Mouse (Mus musculus) heart, postnatal 36 days (tissue): ENCODE measurements around the gene Fbxo47. TPM values are rescaled to one million over a fixed set of nuclear protein-coding genes. Genes with fewer than 3 reads are reported as not detected.
A peak's percentile ranks its signal among the peaks of the same experiment; 100 is the strongest.
"Not testable (repeated sequence)": the region's sequence is repeated elsewhere in the genome, so short reads cannot be mapped to it uniquely, and the experiment has no call there.

ENCODE experiments used
- DNase-seq, 2 experiments: peaks; one replicate each; pipeline ENCODE4 v3.0.0; 2021 to 2022
- intact Hi-C: fragments of 180-260 bp; cut with DNase I; formaldehyde crosslinking; loops from one replicate; pipeline ENCODE4 v1.15.1; 2025
- total RNA-seq, 2 experiments: library from RNA; stranded (reverse); gene quantifications; 2 replicates each; pipeline ENCODE4 v1.2.3; 2021

Fbxo47 gene
- total RNA-seq, 2 experiments from 2014 or later: 0.35 to 0.69 TPM

DNA sequence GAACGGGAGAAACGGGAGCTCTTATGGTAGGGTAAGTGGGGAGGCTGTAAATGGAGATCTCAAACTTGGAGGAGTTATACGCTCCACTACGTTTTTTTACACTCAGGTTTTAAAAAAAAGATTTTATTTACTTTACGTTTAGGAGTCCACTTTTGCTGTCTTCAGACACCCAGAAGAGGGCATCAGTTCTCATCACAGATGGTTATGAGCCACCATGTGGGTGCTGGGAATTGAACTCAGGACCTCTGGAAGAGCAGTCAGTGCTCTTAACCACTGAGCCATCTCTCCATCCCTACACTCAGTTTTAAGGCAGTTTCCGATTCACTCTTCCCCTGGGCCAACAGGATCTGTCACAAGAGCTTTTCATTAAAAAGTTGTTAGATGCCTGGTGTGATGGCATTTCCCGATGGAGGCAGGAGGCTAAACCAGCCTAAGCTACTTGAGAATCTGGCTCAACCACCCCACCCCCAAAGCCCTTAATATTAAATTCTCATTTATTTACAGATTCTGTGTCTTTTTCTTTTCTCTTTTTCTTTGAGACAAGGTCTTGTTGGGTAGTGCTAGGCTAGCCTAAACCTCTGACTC lies 739 bp upstream of the Fbxo47 start:
- DNase-seq: no peak
- intact Hi-C loops: loop anchor here (1.0 to 5.0 kb wide), 3 partner anchors 42 to 91 kb away; partner anchors contain the start of genes B230217C12Rik and Lasp1

DNA sequence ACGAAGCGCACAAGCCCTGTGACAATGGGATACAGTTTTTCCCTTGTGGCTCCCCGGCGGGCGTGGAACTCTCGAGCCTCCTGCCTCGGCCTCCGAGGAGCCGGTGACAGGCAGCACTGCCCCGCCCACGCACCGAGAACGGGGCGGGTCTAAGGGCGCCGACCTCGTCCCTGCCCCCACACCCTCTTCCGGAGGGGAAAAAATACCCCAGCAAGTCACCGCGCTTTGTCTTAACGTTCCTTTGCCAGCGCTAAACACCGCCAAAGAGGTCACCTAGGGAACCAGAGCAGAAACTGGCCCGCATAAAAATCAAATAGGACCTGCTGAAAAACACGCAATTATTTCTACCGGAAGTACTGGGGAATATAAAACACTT lies 424 bp downstream of the Fbxo47 start:
- DNase-seq: peak; percentile 73 to 76
- intact Hi-C loops: loop anchor here (5.0 kb wide), 1 partner anchor 41 kb away; the partner anchor contains the start of gene B230217C12Rik

DNA sequence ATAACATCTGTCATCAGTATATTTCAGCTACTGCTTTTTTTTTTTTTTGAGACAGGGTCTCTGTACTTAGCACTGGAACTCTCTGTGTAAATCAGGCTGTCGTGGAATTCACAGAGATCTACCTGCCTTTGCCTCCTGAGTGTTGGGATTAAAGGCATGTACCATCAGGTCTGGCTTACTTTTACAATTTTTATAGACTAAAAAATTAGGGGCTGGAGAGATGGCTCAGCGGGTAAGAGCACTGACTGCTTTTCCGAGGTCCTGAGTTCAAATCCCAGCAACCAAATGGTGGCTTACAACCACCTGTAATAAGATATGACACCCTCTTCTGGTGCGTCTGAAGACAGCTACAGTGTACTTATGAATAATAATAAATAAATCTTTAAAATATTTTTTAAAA lies 3.6 kb downstream of the Fbxo47 start:
- intact Hi-C loops: loop anchor here (5.0 kb wide), 1 partner anchor 38 kb away; the partner anchor contains the start of gene B230217C12Rik
- DNase-seq: no peak

DNA sequence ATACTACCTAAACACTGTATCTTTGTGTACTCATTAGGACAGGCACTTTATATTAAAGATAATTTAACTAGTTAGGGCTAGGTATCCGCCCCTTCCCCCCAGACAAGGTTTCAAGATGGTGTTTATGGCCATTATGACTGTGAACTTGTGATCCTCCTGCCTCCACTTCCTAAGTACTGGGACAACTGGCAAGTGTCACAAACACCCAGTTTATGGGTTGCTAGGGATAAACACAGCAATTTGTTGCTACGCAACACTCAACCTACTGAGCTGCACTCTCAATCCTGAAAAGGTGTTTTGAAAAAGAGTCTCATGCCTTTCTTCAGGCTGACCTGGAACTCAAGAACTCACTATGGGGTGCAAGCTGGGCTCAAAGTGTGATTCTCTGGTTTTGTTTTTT lies 6.6 kb downstream of the Fbxo47 start:
- DNase-seq: no peak
- intact Hi-C loops: no loop called here

DNA sequence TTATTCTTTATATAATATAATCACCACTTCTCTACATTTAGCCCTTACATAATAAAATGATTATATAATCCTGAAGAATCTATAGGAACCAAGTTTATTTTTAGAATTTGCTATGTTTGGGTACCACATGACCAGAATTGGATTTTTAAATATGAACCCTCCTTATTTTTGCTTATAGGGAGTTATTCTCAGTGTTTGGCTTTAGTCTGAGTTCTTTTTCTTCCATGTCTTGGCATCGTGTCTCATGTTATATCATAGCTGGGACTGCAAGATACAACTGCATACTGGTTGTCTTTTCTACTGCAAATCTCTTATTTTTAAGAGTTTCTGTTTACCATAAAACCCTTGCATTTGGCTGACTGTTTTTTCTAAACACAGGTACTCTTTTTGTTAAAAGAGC lies 9.6 kb downstream of the Fbxo47 start:
- intact Hi-C loops: no loop called here
- no peak for DNase-seq

DNA sequence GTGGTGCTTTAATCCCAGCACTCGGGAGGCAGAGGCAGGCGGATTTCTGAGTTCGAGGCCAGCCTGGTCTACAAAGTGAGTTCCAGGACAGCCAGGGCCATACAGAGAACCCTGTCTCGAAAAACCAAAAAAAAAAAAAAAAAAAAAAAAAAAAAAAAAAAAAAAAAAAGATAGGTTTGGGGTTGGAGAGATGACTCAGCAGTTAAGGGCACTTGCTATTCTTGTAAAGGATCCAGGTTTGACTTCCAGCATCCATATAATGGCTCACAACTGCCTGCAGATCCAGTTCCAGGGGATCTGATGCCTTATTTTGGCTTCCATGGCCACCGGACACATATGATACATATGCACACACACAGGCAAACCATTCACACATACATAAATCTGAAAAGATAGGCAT lies 11.6 kb downstream of the Fbxo47 start:
- intact Hi-C loops, DNase-seq: not testable (repeated sequence)

DNA sequence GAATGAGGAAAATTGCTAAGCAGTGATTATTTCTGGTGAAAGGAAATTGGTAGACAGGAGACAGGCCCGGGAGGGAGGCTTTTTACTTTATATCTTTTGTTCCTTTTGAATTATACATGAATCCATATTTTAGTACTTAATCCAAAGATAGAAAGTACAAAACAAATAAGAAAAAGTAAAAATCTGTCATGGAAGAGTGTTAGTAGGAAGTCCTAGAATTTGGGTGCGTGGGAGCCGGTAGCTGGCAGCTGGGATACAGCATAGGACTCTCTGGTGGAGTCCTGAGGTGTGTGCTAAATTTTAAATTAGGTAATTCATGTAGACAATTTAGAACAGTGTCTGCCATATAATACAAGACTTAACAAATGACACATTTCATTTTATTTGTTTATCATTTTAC lies 16.4 kb downstream of the Fbxo47 start:
- intact Hi-C loops: no loop called here
- DNase-seq: no peak

DNA sequence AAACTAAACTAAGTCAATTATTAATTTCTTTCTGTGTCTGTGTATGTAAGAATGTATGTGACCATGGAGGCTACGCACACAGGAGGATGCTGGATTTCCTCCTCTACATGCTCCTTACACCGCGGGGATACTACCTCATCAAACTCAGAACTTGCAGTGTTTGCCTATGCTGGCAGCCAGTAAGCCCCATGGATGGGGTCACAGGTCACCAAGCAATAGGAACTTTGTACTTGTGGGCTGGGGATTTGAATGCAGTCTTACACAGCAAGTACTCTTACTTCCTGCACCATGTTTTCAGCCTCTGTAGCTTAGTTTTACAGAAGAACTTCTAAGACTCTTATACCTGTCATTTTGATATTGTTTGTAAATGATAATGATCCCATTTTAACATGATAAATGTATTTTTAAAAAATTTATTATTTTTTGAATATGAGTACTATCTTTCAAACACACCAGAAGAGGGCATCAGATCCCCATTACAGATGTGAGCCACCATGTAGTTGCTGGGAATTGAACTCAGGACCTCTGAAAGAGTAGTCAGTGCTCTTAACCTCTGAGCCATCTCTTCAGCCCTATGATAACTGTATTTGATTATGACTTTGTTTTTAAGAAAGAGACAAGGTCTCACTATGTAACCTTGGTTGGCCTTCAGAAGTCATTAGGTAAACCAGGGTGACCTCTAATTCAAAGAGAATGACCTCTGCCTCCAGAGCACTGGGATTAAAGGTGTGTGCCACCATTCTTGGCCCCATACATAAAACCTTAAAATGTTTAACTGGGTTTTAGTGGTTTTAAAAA lies 17.7 kb downstream of the Fbxo47 start:
- intact Hi-C loops: no loop called here
- DNase-seq: no peak

DNA sequence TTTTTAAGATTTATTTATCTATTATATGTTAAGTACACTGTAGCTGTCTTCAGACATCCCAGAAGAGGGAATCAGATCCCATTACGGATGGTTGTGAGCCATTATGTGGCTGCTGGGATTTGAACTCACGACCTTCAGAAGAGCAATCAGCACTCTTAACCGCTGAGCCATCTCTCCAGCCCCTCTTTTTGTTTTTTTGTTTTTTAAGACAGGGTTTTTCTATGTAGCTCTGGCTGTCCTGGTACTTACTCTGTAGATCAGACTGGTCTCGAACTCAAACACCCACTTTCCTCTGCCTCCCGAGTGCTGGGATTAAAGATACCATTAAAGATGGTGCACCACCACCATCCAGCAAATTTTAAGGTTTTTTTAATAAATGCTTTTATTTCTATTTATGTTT lies 18.5 kb downstream of the Fbxo47 start:
- no peak for DNase-seq
- intact Hi-C loops: no loop called here

DNA sequence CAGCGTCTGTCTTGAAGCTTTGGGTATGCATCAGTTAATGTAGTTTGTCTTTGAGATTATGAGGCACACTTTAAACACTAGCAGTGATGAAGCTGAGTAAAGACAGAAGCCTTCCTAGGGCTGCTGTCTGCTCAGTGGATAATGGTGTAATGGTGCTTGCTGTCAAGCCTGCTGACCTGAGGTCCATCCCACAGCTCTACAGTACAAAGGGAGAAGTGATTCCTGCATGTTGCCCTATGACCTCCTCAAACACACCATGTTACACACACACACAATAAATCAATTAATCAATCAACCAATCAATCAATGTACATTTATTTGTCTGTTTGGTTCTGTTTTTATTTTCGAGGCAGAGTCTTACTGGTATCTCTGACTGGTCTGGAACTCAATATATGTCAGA lies 21.8 kb downstream of the Fbxo47 start:
- no peak for DNase-seq
- intact Hi-C loops: no loop called here

DNA sequence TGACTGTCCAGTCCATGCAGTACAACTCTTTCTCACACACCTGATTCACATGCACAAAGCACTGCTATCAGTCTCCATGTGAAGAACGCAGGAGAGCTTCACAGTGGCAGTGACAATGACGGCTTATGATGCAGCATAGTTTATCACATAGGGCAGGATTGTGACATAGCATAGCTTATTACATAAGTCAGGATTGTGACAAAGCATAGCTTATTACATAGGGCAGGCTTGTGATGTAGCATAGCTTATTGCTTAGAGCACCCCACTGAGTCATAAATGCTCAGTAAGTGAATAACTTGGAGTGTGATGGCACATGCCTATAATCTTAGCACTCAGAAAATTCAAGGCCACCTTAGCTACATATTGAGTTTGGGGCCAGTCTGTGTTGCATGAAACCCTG lies 28.5 kb downstream of the Fbxo47 start:
- intact Hi-C loops: no loop called here
- no peak for DNase-seq

DNA sequence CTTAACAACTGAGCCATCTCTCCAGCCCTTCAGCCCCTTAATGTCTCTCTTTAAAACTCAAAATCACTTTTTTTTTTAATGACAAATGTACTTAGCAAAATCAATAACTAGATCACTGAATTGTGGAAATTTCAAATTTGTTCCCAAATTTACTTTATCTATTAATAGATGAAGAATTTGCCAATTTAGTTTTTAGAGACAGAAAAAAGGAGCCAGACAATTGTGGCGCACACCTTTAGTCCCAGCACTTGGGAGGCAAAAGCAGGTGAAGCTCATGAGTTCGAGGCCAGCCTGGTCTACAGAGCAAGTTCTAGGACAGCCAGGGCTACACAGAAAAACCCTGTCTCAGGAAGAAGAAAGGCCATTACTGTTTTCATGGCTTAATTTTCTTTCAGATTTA lies 32.4 kb downstream of the Fbxo47 start:
- intact Hi-C loops: no loop called here
- DNase-seq: no peak

DNA sequence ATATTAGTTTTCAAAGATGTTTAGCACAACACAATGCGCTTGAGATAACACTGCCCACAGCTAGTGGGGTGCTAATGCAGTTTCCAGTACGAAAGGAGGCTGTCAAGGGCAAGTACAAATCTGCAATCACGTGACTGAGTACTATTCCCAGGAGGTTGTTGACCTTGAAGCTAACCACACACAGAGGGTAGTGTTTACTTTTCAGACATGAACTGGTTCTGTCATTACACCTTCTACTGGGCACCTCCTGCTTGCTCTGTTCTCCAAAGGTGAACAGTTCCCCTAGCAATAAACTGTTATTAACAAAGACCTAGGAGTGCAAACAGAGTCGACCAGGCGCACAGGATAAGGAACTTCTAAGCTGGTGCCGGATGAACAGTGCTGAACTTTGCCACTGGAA lies 33.6 kb downstream of the Fbxo47 start:
- no peak for DNase-seq
- intact Hi-C loops: no loop called here

DNA sequence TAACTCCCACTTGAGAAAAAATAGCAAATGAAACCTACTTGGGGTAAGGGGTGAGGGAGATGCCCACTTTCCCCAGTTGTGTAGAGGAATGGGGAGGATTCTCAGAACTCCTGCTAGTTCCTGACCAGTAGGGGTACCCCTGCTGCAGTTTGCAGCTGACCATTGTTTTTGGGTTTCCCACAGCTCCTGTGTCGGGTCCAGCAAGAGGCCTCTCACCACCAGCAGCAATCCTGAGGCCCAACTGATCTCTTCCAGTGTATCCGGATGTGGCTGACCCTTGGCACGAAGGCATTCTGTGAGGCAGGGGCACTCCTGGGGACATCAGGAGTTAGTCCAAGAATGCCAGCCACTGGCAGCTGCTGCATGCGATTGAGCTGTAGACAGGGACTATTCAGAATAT lies 42.0 kb downstream of the Fbxo47 start:
- intact Hi-C loops: loop anchor here (5.0 kb wide), 1 partner anchor 40 kb away; the partner anchor contains the start of gene Fbxo47
- no peak for DNase-seq

DNA sequence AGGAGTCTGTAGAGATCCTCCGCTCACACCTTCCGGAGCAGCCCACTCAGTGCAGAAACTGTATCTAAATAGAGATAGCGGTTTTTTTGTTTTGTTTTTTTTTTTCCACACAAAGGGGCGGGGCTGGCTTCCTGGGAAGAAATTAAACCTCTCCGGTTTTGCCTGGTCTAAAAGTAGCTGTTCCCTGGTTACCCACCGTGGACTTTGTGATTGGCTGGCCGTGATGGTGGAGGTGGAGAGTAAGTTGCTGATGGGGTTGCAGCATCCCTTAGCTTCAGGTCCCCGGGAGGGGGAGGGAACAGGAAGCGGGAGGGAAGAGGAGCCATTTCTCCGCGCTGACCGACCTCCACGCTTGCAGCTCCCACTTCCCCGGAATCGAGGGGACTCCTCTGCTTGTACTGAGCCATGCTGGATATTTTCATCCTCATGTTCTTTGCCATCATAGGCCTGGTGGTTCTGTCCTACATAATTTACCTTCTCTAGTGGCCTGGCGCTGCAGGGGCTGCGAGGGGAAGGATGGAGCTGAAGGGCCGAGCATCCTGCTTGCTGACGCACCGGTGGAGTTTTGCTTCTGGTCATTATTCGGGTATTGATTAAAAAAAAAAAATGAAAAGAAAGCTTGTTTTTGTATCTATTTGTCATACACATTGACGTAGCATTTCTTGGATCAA lies 42.8 kb downstream of the Fbxo47 start:
- peak; percentile 62 to 63 for DNase-seq
- intact Hi-C loops: loop anchor here (1.0 to 5.0 kb wide), 3 partner anchors 16 to 43 kb away; partner anchors contain the start of genes Fbxo47 and Lasp1

DNA sequence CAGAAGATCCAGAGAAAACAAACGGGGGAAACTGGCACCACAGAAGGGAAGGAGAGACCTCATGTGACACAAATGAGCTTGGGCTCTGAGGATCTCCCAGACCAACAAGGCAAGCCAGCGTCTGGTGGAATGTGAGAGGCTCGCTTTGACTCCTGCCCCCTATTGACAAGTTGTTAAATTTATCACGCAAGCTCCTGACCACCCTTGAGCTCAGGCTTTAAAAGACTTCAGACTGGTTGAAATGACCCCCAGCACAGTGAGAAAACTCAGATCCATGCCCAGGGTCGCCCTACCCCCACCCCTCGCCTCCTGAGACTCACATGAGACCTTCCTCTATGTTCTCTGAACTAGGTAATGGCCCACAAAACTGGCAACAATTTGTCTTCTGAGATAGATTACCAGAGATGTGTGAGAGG lies 43.4 kb downstream of the Fbxo47 start, which contains the start of gene B230217C12Rik:
TSS of gene B230217C12Rik (plus strand) at position 242 of the 416 bp plus-strand sequence.
- intact Hi-C loops: loop anchor here (2.0 to 5.0 kb wide), 2 partner anchors 16 to 42 kb away; partner anchors contain the start of gene Fbxo47
- peak in 1 of 2 experiments; percentile 43 for DNase-seq

DNA sequence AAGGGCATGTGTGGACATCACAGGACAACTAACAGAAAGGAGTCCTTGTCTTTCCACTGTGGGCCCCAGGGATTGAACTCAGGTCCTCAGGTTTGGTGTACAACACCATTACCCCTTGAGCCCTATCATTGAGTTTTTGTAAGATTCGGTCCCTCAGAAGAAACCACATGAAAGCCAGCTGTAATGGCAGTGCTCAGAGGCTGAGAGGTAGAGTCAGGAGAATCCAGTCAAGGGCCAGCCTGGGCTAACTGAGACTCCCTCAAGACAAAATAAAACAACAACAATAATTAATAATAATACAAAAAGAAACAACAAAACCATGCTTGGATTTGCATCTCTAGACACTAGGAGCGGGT lies 43.8 kb downstream of the Fbxo47 start:
- intact Hi-C loops: loop anchor here (2.0 to 5.0 kb wide), 2 partner anchors 15 to 42 kb away; partner anchors contain the start of gene Fbxo47
- no peak for DNase-seq

DNA sequence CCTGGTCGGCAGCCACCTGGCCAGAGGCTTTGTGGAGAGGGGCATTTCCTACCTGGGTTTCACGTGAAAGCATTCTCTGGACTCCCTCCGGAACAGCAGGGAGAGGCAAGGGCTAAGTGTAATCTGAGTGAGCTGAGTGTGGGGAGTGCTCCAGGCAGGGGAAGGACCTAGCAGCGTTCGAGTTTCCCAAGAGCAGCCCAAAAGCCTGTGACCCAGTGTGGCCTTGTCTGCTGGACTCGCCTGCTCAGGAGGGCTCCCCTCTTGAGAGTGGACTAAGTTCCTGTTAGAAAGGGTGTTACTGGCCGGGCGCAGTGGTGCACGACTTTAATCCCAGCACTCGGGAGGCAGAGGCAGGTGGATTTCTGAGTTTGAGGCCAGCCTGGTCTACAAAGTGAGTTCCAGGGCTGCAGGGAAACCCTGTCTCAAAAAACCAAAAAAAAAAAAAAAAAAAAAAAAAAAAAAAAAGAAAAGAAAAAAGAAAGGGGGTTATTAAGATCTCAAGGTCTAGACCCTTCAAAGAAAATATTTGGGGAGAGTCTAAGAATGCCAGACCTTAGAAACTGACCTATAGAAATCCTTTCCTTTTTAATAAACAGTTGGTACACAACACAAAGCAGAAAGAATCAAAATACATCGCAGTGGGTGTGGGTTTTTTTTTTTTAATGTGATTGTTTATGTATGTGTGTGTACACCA lies 44.4 kb downstream of the Fbxo47 start:
- no peak for DNase-seq
- intact Hi-C loops: loop anchor here (2.0 to 5.0 kb wide), 2 partner anchors 15 to 43 kb away; partner anchors contain the start of gene Fbxo47

DNA sequence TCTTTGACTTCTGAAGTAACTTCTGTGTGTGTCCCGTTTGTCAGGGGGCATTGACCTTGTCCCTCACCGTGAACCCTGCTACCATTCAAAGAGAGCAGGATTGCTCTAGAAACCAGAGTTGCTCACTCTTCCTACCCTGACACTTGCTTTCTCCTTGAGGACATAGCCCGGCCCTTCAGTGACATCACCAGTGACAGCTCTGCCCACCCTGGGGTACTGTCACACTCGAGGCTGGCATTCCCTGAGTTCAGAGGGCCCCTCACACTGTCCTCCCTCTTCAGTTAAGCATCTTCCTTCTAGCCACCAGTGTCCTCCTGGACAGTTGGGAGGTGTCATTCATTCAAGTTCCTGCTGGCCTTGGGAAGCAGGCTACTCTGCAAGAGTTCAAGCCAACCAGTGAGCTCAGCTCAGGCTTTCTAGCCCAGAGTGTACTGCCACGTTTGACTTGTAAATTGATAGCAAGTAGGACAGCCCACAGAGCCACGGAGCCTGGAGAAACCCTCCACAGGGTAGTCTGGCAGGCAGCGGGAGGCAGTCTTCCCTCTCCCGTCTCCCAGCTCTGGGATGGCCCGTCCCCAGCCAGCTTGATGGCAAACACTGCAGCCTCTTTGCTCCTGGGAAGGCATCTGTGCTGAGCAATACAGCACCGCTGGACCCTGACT lies 45.0 kb downstream of the Fbxo47 start:
- DNase-seq: no peak
- intact Hi-C loops: no loop called here

DNA sequence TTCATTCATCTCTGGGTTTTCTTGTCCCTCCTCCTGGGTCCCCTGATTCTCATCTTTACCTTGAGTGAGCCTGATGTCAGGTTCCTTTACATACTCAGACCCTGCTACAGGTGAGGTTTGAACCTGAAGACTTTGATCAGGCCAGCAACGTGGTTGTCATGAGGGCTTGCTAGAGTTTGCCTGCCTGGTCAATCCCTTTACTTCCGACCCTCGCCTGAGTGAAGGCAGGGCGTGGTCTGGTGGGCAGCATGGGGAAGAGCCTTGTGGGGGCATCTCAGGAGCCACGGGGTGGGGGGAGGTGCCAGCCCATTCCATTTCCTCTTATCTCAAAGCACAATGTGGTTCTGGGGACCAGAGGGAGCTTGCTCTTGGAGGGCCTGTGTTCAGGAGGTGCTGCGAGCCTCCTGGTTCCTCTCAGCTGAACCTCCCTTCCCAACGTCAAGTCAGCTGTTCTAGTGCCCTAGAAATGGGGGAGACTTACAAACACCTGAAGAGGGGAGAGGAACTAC lies 46.3 kb downstream of the Fbxo47 start:
- intact Hi-C loops: no loop called here
- DNase-seq: no peak
